Mouse (Mus musculus) splenic B cell, adult 2 months (primary cell): Measurements from ENCODE around the gene Mpeg1.

Experiments
- DNase-seq: peaks from one replicate; pipeline ENCODE4 v3.0.0-alpha.2; 2011; ENCODE audit warnings: low read depth, low spot score
- H3K27me3 ChIP-seq: 2 replicates; pipeline ENCODE4 v1.6.1; 2012; ENCODE audit warnings: mild to moderate bottlenecking, low read length, moderate library complexity, mixed read lengths; ENCODE audit not compliant: control insufficient read depth, poor library complexity, insufficient read depth, severe bottlenecking
- H3K36me3 ChIP-seq: 2 replicates; pipeline ENCODE4 v1.6.1; 2012; ENCODE audit warnings: mild to moderate bottlenecking, low read length, moderate library complexity, mixed read lengths; ENCODE audit not compliant: control insufficient read depth, poor library complexity, insufficient read depth, severe bottlenecking

Gene Mpeg1

DNA sequence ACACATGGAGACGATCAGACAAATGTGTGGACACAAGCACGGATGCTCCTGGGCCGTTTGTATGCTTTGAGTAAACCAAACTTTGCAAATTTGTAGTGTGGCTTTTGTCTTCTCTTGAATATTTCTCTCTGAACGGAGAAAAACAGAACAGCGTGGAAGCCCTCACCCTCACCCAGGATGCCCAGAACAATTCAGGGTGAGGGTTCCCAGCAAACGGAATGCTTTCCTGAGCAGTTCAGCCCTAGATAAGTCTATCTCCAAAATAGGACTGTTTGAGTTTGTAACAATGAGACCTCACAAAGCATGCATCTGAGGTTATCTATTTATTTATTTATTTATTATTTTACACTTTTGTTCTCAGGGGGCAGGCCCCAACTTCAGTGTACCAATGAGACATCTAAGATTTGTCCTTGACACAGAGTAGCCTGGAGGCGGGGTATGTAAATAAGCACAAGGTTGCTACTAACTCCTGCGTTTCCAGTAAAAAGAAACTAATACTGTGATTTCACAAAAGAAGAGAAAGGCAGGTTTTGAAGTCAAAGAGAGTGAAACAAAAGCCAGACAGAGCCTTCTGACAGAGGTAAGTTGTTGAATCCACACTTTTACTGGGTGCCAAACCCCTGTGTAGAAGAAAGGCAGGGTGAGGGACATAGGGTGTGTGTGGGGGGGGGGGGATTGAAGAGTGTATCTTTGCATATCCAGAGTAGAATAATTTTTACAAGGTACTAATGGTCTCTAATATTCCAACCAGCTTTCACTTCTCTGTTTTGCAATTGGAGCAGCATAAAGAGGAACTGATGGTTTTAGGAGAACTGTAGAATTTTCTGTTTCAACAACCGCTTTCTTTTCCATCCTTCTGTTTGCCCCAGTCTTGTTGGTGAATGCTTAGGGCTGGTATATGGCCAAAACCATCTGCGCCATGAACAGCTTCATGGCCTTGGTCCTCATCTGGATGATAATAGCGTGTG lies at the start of gene Mpeg1:
Gene Mpeg1 (plus strand): TSS at position 498 of the 968 bp plus-strand sequence.
- Histone ChIP-seq H3K36me3 (no peaks in the 10 kb centered on the region), H3K27me3 (no peaks in the 10 kb centered on the region)
- peak; percentile 66 for DNase-seq

DNA sequence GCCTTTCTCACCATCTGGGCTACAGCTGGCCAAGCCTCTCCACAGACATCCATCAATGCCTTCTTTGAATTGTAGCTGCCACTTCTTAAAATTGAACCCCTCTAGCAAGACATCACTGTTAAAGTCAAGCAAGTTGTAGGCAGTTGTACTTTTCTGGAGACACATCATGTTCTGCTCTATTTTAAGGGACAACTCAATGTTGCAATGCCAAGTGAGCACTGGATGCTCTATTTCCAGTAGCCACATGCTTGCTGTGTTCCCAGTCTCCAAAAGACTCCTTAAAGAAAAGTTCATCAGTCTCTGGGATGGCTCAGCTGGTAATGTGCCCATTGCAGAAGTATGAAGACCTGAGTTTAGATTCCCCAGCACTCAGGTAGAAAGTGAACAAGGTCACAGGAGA lies 46.8 kb upstream of the Mpeg1 start:
- H3K36me3 ChIP-seq: no peaks in the 10 kb centered on the region
- DNase-seq: no peak
- no peaks in the 10 kb centered on the region for H3K27me3 ChIP-seq

DNA sequence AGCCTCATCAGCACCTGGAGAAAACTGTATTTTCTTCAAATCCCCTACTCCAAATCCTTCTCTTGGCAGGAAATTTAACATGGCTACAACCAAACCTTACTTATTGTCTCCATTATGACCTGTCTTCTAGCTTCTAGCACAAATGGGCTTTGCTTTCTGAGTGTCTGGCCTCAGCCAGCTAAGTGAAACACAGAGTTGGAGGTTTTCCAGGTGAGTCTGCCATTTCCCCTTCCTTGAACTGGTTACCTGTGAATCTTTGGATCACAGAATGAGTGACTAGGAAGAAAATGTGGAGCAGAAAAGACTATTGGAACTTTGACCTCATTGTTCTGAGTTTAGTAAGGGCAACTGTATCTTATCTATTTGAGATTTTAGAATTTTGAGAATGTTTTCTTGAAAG lies 43.2 kb upstream of the Mpeg1 start, which contains the start of gene Olfr1441:
Gene Olfr1441 (plus strand): TSS at position 73 of the 400 bp plus-strand sequence.
- no peak for DNase-seq
- no peaks in the 10 kb centered on the region for H3K36me3 ChIP-seq
- H3K27me3 ChIP-seq: no peaks in the 10 kb centered on the region

DNA sequence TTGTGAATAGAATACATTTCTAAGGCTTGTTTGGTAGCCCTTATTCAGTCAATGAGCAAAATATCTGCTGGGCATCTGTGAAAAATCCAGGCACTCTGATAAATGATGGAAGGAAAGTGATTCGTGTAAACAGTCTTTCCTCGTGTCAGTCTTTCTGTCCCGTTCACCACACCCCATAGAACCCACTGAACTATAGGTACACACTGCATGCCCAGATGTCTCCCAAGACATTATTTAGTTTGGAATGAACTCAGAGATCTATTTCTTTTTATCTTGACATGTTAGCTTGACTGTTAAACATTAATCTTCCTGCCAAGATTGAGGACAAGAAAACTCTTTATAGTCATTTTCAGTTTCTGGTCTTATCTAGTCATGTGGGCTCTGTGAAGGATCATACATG lies 42.3 kb upstream of the Mpeg1 start:
- Histone ChIP-seq H3K27me3 (no peaks in the 10 kb centered on the region), H3K36me3 (no peaks in the 10 kb centered on the region)
- DNase-seq: no peak

DNA sequence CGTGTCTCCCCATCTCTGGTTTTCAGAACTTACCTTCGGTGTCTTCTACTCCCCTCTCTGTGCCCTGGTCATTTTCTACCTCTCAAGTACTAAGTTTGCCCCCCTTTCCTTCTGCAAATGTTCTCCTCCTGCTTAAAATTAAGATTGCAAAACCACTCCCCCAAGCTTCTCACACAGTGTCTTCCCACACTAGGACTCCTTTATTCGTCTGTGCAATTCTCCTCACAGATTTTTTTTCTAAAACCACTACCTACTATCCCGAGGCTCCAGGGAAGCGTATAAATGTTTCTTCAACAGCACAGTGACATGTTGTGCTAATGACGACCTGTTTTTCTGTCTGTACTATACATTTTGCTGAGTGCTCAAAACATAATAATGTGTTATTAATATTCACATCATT lies 40.0 kb upstream of the Mpeg1 start:
- no peak for DNase-seq
- no peaks in the 10 kb centered on the region for H3K36me3 ChIP-seq

DNA sequence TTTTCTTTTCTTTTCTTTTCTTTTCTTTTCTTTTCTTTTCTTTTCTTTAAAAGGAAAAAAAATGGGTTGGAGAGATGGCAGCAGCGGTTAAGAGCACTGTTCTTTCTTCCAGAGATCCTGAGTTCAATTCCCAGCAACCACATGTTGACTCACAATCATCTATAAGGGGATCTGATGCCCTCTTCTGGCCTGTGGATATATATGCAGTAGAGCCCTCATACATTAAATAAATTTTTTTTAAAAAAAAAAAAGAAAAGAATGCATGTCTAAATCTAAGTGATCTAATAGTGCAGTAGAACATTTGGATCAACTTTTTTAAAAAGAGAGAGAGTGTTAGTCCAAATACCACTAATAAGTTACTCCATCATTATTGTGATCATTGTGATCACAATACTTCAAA lies 38.9 kb upstream of the Mpeg1 start:
- Histone ChIP-seq H3K27me3 (no peaks in the 10 kb centered on the region), H3K36me3 (no peaks in the 10 kb centered on the region)
- no peak for DNase-seq

More for the DNA sequence above, 40.0 kb upstream of the Mpeg1 start:
- no peaks in the 10 kb centered on the region for H3K27me3 ChIP-seq

DNA sequence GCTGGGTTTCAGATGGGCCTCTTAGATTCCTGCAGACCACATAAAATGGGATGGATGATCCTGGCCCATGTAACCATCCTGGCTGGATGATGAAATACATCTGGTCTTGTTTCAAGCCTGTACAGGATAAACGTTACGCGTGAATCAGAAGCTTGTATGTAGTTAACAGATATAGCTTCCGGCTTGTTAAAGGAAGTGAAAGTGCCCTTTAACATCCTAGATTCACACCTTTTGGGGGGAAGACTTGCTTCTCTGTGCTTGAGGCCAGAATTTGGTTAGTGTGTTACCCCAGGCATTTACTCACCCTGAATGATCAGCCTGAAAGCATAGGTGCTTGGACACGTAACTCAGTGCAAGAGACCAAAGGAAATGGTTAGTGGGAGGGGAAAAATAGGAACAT lies 33.5 kb upstream of the Mpeg1 start:
- DNase-seq: peak; percentile 76
- Histone ChIP-seq H3K36me3 (no peaks in the 10 kb centered on the region), H3K27me3 (no peaks in the 10 kb centered on the region)

DNA sequence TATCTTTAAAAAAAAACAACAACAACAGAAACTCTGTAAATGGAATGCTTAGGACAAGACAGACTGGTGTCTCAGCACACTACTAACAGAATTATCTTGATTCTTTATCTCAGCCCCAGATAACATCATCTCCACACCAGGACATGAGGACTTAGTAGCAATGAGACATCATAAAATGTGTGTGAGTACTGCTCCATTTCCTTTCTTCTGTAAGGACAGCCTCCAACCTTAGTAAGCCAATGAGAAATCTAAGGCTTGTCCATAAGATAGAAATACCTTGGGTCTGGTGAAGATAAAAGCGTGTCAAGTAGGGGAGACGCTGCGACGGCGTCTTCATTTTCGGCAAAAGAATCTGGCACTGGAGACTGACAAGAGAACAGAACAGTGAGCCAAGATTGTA lies 33.0 kb upstream of the Mpeg1 start, which contains the start of gene Pfpl:
Gene Pfpl (plus strand): TSS at position 301 of the 400 bp plus-strand sequence.
- DNase-seq: no peak
- no peaks in the 10 kb centered on the region for H3K36me3 ChIP-seq
- H3K27me3 ChIP-seq: no peaks in the 10 kb centered on the region

DNA sequence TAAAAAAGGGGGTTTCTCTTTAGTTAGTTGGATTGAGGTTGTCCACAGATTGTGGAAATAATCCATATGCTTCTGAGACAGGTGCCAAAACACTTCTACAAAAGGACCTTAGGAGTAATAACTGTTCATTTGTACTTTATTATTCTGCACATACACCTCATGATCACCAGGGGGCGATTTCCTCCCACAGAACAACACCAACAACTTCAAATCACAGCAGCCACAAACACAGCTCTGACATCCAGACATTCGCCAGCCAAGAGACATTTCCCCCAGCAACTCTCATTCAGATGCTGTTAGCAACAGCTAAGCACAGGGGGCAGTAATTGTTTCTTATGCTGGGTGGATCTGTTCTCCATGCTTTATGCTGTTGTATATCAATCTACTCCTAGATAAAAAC lies 27.5 kb upstream of the Mpeg1 start:
- H3K27me3 ChIP-seq: no peaks in the 10 kb centered on the region
- DNase-seq: peak; percentile 79
- no peaks in the 10 kb centered on the region for H3K36me3 ChIP-seq

DNA sequence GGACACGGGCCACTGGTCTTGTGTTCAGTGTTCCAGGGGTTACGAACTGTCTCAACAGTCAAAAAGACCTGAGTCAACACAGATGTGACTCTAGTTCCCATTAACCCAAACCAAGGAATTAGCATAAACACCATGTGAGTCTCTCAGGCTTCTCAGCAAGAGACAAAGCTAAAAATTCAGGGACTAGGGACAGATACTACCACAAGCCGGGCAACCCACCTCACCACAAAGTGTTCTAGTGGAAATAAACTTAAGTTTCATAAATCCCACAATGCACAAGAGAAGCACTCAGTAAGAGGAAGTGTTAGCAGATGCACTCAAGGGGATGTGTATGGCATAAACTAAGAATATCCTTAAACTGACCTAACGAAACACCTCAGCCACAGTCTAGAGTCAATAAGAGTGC lies 25.6 kb upstream of the Mpeg1 start:
- DNase-seq: peak; percentile 69
- Histone ChIP-seq H3K36me3 (no peaks in the 10 kb centered on the region), H3K27me3 (no peaks in the 10 kb centered on the region)

DNA sequence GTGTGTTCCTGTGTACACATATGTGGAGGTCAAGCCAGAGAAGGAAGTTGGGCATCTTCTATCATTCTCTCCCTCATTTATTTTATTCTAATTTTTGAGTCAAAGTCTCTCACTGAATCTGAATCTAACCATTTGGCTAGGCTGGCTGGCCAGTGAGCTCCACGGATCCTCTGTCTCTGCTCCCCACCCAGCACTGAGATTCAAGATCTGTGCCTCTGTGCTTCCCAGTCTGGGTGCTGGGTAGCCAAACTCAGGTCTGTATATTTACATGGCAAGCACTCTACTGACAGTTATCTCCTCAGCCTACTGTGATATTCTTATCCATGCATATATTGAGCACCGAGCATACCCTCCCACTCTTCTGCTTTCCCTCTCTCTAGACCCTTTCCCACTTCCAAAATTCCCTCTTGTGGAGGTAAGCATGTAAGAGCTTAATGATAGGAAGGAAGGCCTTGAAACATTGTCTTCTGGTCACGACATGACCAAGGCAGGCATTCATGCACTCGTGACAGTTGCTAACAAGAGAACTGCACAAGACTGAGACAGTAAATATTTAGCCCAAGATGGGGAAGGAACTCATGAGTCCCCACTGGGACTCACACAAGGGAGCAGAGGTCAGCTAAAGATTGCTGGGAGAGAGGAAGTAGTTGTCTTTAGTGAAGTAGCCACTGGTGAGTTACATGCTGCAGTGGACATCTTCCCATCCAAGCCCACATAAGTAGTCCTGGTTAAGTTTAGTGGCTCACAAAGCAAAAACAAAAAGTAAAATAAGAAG lies 24.6 kb upstream of the Mpeg1 start:
- H3K27me3 ChIP-seq: no peaks in the 10 kb centered on the region
- no peak for DNase-seq
- no peaks in the 10 kb centered on the region for H3K36me3 ChIP-seq

DNA sequence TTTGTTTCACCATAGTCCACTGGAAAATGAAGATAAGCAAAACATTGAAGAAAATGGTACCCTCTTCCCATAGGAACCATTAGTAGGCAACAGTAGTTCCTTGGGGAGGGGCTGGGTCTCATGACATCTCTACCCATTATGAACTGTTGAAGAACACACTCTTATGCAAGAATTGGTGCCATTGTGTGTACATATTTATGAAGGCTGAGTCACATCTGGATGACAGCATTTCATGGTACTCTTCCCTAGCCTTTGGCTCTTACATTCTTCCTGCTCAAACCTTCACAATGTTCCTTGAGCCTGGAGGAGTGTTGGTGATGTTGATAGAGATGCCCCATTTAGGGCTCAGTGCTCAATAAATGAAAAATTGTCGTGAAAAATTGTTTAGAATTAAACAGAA lies 21.0 kb upstream of the Mpeg1 start:
- Histone ChIP-seq H3K36me3 (no peaks in the 10 kb centered on the region), H3K27me3 (no peaks in the 10 kb centered on the region)
- DNase-seq: no peak

DNA sequence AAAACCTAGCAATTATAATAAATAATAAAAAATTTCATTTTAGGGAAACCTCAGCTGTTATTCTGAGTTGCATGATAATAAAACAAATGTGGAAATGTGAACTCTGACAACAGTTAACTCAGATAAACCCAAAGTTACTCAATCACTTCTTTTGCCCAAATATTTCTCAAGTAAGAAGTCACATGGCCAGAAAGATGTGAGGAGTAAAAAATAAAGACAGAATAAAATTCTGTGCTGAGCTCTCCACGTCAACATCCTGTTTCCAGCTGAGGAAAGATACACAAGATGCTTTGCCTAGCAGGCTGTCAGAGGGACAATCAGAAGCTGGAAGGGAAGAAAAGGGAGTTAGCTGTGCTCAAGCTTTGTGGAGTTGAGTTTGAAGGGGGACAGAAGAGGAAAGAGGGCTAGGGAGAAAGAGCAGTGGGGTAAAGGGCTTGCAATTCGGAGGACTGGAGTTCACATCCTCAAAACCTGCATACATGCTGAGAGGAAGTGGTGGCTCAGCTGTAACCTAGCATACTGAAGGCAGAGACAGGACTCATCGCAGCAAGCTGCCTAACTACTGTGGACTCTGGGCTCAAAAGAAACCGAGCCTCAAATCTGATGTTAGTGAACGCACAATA lies 20.4 kb upstream of the Mpeg1 start:
- H3K36me3 ChIP-seq: no peaks in the 10 kb centered on the region
- no peaks in the 10 kb centered on the region for H3K27me3 ChIP-seq
- peak; percentile 44 for DNase-seq

DNA sequence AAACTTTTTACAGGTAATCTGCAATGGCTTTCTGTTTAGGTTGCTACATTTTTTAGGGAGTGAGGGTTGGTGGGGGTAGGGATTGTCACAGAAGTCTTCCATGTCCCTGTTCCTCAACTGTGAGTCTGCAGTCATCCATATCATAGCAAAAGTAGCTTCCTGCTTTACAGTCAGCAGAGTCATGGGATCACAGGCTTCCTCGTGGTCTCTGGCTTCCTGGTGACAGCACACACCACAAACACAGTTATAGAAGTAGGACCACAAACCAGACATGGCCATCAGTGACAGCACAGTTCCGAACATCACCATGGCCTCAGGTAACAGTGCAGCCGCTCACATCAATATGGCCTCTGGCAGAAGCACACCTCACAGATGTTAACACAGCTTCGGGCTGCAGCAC lies 18.0 kb upstream of the Mpeg1 start:
- Histone ChIP-seq H3K36me3 (no peaks in the 10 kb centered on the region), H3K27me3 (no peaks in the 10 kb centered on the region)
- DNase-seq: no peak

DNA sequence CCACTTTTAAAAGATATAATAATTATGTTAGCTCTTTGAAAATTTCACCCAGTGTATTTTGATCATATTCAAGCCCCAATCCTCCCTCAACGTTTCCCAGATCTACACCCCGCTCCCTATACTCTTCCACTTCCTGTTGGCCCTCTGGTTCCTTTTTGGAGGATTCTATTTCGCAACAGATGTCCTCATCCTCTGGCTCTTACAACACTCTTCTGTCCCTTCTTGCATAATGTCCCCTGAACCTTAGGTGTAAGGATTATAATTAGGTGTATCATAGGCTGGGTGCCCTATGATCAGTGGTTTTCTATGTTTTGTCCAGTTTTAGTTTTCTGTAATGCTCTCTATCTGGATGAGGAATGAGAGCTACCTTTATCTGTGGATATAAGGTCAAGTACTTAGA lies 15.6 kb upstream of the Mpeg1 start:
- Histone ChIP-seq H3K36me3 (no peaks in the 10 kb centered on the region), H3K27me3 (no peaks in the 10 kb centered on the region)
- DNase-seq: no peak
